Mouse (Mus musculus) layer of hippocampus, postnatal 10 days (tissue): ENCODE data around the gene Oxgr1. TPM values are rescaled to one million over a fixed set of nuclear protein-coding genes. Genes with fewer than 3 reads are reported as not detected.
A peak's percentile ranks its signal among the peaks of the same experiment; 100 is the strongest.

Experiments
- DNase-seq, 2 experiments: peaks; one replicate each; pipeline ENCODE4 v3.0.0; 2021; ENCODE audit warnings: low spot score in 2 of 2
- total RNA-seq, 2 experiments: library from RNA; stranded (reverse); gene quantifications; 2 replicates each; pipeline ENCODE4 v1.2.3; 2021

The Oxgr1 gene
- total RNA-seq, 2 experiments from 2014 or later = 0.11 TPM; not detected in 1

DNA sequence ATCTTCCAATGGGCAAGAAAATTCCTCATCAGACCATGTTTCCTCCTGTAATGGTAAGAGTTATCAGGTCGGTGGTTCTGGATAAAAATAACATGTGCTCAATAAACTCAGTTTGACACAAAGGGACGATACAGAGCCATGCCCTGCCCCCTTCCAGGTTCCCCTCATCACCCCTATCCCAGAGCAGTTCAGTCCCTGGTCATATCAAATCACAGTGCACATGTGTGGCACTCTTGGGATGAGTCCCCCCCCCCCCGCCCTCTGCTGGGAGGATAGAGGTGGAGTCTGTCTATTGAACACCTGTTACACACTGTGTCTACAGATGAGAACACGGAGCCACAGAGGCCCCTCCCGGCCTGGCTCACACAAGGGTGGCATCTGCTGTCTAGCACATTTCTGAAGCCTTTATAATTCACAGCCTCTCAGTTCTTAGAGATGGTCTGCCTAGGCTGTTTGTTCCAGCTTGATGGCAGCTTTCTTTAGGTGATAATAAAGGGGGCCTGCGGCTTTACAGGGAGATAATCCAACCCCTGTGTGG, 61.5 kb downstream of the Oxgr1 start:
- DNase-seq = peak in 1 of 2 experiments; percentile 23

Other genes with a start within 250 kb of the Oxgr1 start
- gene Mbnl2, start 233.2 kb upstream of the Oxgr1 start, total RNA-seq = 100 to 1,000 TPM; 126 to 132 TPM